Mouse (Mus musculus) T-helper 2 cell (primary cell): ENCODE measurements around the gene Gipc1.

Experiments used
- in situ Hi-C: fragments of 300-600 bp; cut with MboI, MseI; formaldehyde crosslinking; loops from one replicate; pipeline ENCODE4 v1.15.1; 2025; ENCODE audit warnings: high pct_unique_total_duplicates

Gipc1 gene

GRCm38 (mm10) chr8:83679866-83680265 lies 27.4 kb downstream of the Gipc1 start:
- in situ Hi-C loops = no loop called here

- in situ Hi-C loops = no loop called here
These were observed 28.1 kb downstream of the Gipc1 start for GRCm38 (mm10) chr8:83680603-83681002.

DNA sequence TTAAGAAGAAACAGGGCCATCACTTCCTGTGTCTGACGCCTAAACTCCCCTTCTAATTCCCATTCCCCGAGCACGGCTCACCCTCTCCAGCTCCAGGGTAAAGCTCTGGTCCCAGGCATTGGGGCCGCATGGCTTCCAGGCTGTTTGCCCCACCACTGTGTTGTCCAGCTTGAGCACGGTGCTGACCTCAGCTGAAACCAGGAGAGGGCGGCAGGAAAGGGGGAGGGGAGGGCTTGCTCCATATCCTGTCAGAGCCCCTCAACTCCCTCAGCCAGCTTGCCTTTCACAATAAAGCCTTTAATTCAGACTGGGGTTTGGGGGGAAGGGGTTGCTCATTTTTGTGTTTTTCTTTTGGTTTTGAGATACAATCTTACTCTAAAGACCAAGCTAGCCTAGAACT lies 28.6 kb downstream of the Gipc1 start:
- in situ Hi-C loops = no loop called here

GRCm38 (mm10) chr8:83684517-83684916 lies 32.0 kb downstream of the Gipc1 start:
- in situ Hi-C loops = no loop called here

- in situ Hi-C loops = no loop called here
These were observed 36.8 kb downstream of the Gipc1 start for GRCm38 (mm10) chr8:83689264-83689663.

- in situ Hi-C loops = no loop called here
These were observed 41.2 kb downstream of the Gipc1 start for GRCm38 (mm10) chr8:83693609-83694236.

GRCm38 (mm10) chr8:83694369-83695160 lies 42.1 kb downstream of the Gipc1 start:
- in situ Hi-C loops = no loop called here

DNA sequence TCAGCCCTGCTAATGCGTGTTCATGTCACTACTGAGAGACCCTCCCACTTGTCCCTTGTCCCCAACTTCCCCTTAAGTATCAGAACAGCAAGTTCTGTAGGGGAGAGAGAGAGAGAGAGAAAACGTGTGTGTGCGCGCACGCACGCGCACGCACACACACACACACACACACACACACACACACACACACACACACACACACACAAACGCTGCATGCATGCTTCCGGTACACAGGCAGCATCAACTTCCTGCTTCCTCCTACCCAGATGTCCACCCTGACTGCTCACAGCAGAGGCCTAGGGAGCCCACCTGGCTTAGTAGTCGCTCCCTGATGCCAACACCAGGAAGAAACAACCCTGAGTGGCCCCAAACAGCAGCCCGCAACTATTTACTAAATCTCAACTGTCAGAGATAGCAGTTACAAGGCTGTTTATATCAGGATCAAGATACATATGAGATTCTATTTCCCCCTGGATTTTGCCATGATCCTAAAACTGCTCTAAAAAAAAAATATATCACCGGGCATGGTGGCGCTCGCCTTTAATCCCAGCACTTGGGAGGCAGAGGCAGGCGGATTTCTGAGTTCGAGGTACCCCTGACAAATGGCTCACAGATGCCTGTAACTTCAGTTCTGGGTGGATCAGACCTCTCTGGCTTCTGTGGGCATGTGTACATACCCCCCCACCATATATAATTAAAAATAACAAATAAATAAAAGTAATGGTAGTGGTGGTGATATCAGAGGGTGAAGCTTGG lies 43.1 kb downstream of the Gipc1 start:
- in situ Hi-C loops = no loop called here

- in situ Hi-C loops = no loop called here
These were observed 45.1 kb downstream of the Gipc1 start for GRCm38 (mm10) chr8:83697374-83698220.

- in situ Hi-C loops = no loop called here
These were observed 45.8 kb downstream of the Gipc1 start for GRCm38 (mm10) chr8:83698291-83698660.

GRCm38 (mm10) chr8:83698661-83699453 lies 46.4 kb downstream of the Gipc1 start, which contains the start of gene Pkn1:
Gene Pkn1 (minus strand): TSS chr8:83699179.
- in situ Hi-C loops = no loop called here

GRCm38 (mm10) chr8:83699566-83699965 lies 47.1 kb downstream of the Gipc1 start:
- in situ Hi-C loops = no loop called here

DNA sequence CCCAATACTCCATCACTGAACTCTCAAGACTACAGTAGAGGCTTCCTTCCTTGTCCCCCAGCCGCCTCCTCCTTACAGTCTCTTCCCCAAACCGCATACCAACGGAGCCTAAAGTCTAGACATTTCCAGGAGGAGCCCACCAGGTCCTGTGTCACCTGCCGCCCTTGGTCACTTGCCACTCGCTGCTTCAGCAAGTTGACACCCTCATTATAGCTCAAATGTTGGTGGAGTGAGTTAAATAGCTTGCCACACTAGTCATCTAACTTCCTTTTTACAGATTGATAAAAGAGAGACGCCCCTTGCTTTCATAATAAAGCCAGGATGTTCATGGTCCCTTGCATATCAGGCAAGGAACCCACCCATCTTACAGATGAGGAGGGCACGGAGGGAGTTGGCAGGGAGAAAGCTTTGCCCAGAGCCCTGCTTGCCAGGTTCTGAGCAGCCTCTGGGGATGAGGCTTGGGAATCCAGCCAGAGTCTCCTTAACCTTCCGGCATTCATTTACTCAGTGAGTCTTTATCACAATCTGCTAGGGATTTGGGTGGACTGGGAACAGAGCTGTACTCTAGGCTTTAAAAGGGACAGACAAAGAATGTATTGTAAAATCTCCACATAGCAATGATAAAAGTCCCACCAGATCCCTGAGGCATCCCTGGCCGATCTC lies 48.1 kb downstream of the Gipc1 start:
- in situ Hi-C loops = no loop called here

DNA sequence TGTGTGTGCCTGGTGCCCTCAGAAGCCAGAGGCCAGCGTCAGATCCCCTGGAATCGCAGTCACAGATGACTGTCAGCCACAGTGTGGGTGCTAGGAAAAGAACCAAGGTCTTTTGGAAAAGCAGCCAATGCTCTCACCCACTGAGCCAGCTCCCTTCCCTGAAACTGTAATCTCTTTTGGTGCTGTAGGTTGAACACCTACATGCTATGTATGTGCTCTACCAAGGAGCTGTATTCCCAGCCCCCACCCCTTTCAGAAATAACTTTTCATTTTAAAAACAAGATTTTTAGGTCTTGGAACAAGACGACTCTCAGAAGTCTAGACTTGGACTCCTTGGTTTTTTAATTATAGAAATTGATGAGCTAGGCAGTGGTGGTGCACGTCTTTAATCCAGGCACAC lies 50.9 kb downstream of the Gipc1 start:
- in situ Hi-C loops = no loop called here

DNA sequence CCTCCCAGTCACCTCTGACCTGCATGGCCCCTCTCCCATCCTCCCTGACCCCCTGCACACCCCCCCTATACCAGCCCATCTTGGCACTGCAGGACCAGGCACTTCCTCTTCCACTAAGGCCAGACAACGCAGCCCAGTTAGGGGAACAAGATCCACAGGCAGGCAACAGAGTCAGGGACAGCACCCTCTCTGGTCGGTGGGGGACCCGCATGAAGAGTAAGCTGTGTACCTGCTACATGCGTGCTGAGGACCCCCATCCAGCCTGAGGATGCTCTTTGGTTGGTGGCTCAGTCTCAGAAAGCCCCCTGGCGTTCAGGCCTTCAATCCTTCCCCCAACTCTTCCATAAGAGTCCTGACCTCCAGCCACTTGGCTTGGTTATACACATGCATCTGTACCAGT lies 53.9 kb downstream of the Gipc1 start:
- in situ Hi-C loops = no loop called here

DNA sequence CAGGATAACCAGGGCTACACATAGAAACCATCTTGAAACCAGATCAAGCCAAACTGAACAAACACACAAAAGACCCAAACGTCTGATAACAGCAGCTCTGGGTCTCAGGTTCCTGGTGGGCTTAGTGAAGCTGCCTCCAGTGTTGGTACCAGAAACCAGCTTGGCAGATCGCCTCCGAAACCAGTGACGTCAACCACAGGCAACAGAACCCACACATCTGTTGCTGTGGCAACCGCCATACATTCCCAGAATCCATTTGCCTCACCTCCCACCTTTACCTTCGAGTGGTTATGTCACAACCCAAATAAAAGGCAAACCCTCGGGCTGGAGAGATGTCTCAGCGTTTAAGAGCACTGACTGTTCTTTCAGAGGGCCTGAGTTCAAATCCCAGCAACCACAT lies 55.1 kb downstream of the Gipc1 start:
- in situ Hi-C loops = no loop called here
